Mouse (Mus musculus): Measurements from ENCODE around the gene Dnm1l. TPM values are rescaled to one million over a fixed set of nuclear protein-coding genes. Genes with fewer than 3 reads are reported as not detected.
"Not testable (repeated sequence)": the region's sequence is repeated elsewhere in the genome, so short reads cannot be mapped to it uniquely, and the experiment has no call there.

Dnm1l gene
- polyA plus RNA-seq (2014; fragmentation: Nextera tagmentation; extraction: Ambion mirVana), result 69.0 and 76.3 TPM in 2 replicates

DNA sequence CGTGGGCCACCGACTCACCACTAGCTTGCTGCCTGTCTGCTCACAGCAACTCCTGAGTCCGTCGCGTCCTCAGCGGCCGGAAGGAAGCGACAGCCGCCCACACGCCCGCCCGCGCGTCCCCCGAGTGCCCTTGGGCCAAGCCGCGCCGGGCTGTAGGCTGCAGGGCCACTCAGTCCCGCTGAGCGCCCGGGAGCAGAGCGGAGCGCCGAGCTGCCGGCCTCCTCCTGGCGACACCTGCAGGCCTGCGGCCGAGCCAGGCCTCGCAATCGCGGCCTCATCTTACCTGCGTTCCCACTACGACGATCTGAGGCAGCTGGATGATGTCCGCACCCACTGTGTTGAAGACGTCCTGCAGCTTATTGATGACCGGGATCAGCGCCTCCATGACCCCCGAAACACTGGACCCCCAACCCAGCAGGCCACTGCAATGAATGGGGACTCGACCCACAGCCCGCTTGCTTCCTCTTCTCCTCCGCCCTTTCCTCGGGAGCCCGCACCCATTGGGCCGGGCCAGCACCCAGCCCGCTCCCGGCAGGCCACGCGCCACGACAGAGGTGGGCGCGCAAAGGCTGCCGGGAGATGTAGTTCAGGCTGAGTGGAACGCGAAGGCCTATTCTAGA is at the start of gene Dnm1l:
Dnm1l (minus strand) TSS at position 479 of the 620 bp plus-strand sequence.
- DNase-seq (ENCODE audit: low spot score) (peak; percentile 93), ATAC-seq (replicated peaks; ENCODE audit: low FRiP score) (peak; percentile 99)
- H3K36me3 ChIP-seq (ENCODE audit: control insufficient read depth, insufficient read depth, low read length), result no peaks in the 10 kb centered on the region
- peak within 1 kb of the TSS; percentile 86 for H3K9ac ChIP-seq (ENCODE audit: low read length)
- peak within 1 kb of the TSS; percentile 82 for H3K27ac ChIP-seq (ENCODE audit: low read depth, low read length)
- no peaks in the 10 kb centered on the region for H3K9me3 ChIP-seq (ENCODE audit: control insufficient read depth, low read length)
- peak within 1 kb of the TSS; percentile 55 for H3K4me2 ChIP-seq (ENCODE audit: low read depth, low read length, severe bottlenecking)
- peak within 1 kb of the TSS; percentile 91 for H3K4me3 ChIP-seq (ENCODE audit: low read depth, low read length)
- no peaks in the 10 kb centered on the region for H3K27me3 ChIP-seq (ENCODE audit: control insufficient read depth, insufficient read depth, low read length)
- under 1% methylated on average over 55 of the region's 55 CpGs for WGBS
- no peaks in the 10 kb centered on the region; the same call in 1 of the 2 replicates for H3K4me1 ChIP-seq (replicated peaks; ENCODE audit: control insufficient read depth, insufficient read depth, low read length)

GRCm38 (mm10) chr16:16367217-16367616 is 8.5 kb upstream of the Dnm1l start:
- H3K27ac ChIP-seq (ENCODE audit: low read depth, low read length); H3K27me3 ChIP-seq (ENCODE audit: control insufficient read depth, insufficient read depth, low read length); H3K4me1 ChIP-seq (replicated peaks; ENCODE audit: control insufficient read depth, insufficient read depth, low read length); H3K9ac ChIP-seq (ENCODE audit: low read length); H3K9me3 ChIP-seq (ENCODE audit: control insufficient read depth, low read length); H3K4me3 ChIP-seq (ENCODE audit: low read depth, low read length); H3K36me3 ChIP-seq (ENCODE audit: control insufficient read depth, insufficient read depth, low read length); DNase-seq (ENCODE audit: low spot score); H3K4me2 ChIP-seq (ENCODE audit: low read depth, low read length, severe bottlenecking); ATAC-seq (replicated peaks; ENCODE audit: low FRiP score): not testable (repeated sequence)
- WGBS, result 75% methylated on average over 8 of the region's 9 CpGs

GRCm38 (mm10) chr16:16359101-16359482 is 333 bp upstream of the Dnm1l start:
- Histone ChIP-seq H3K4me2 (ENCODE audit: low read depth, low read length, severe bottlenecking) (peak overlapping the region; percentile 29; the same call in 1 of the 2 replicates), H3K4me3 (ENCODE audit: low read depth, low read length) (peak overlapping the region; percentile 91)
- ATAC-seq (replicated peaks; ENCODE audit: low FRiP score); DNase-seq (ENCODE audit: low spot score); H3K9me3 ChIP-seq (ENCODE audit: control insufficient read depth, low read length); H3K4me1 ChIP-seq (replicated peaks; ENCODE audit: control insufficient read depth, insufficient read depth, low read length); H3K27ac ChIP-seq (ENCODE audit: low read depth, low read length); H3K9ac ChIP-seq (ENCODE audit: low read length); H3K27me3 ChIP-seq (ENCODE audit: control insufficient read depth, insufficient read depth, low read length); H3K36me3 ChIP-seq (ENCODE audit: control insufficient read depth, insufficient read depth, low read length): not testable (repeated sequence)
- 58% methylated on average over 9 of the region's 9 CpGs for WGBS

DNA sequence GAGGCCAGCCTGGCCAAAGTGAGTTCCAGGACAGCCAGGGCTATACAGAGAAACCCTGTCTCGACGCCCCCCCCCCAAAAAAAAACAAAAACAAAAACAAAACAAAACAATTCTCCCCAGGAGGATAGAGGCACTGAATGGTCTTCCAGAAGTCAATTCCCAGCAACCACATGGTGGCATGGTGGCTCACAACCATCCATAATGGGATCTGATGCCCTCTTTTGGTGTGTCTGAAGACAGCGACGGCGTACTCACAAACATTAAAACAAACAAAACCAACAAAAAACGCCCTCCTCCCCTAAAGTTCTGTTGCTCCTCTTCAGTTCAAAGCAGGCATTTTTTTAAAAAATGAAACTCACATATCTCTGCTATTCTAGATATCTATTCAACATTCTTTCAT is 851 bp downstream of the Dnm1l start:
- no peaks in the 10 kb centered on the region; the same call in 1 of the 2 replicates for H3K9me3 ChIP-seq (ENCODE audit: control insufficient read depth, low read length)
- H3K36me3 ChIP-seq (ENCODE audit: control insufficient read depth, insufficient read depth, low read length), result no peaks in the 10 kb centered on the region; the same call in 1 of the 2 replicates
- no peak for ATAC-seq (replicated peaks; ENCODE audit: low FRiP score)
- H3K27ac ChIP-seq (ENCODE audit: low read depth, low read length), result no peak overlapping the region
- peak overlapping the region; percentile 55 for H3K4me2 ChIP-seq (ENCODE audit: low read depth, low read length, severe bottlenecking)
- DNase-seq (ENCODE audit: low spot score), result no peak
- peak overlapping the region; percentile 86 for H3K9ac ChIP-seq (ENCODE audit: low read length)
- WGBS, result 6% methylated on average over 6 of the region's 6 CpGs
- H3K4me1 ChIP-seq (replicated peaks; ENCODE audit: control insufficient read depth, insufficient read depth, low read length), result no peaks in the 10 kb centered on the region; the same call in 1 of the 2 replicates
- peak overlapping the region; percentile 91 for H3K4me3 ChIP-seq (ENCODE audit: low read depth, low read length)
- H3K27me3 ChIP-seq (ENCODE audit: control insufficient read depth, insufficient read depth, low read length), result no peaks in the 10 kb centered on the region

- no peak overlapping the region for H3K27ac ChIP-seq (ENCODE audit: low read depth, low read length)
- DNase-seq (ENCODE audit: low spot score) (no peak), ATAC-seq (replicated peaks; ENCODE audit: low FRiP score) (no peak)
- no peak overlapping the region for H3K4me3 ChIP-seq (ENCODE audit: low read depth, low read length)
- H3K4me2 ChIP-seq (ENCODE audit: low read depth, low read length, severe bottlenecking), result no peak overlapping the region
- H3K4me1 ChIP-seq (replicated peaks; ENCODE audit: control insufficient read depth, insufficient read depth, low read length), result no peaks in the 10 kb centered on the region
- 91% methylated on average over 5 of the region's 5 CpGs for WGBS
- no peaks in the 10 kb centered on the region for H3K27me3 ChIP-seq (ENCODE audit: control insufficient read depth, insufficient read depth, low read length)
- H3K9ac ChIP-seq (ENCODE audit: low read length), result no peak overlapping the region
- no peaks in the 10 kb centered on the region for H3K36me3 ChIP-seq (ENCODE audit: control insufficient read depth, insufficient read depth, low read length)
- H3K9me3 ChIP-seq (ENCODE audit: control insufficient read depth, low read length), result no peaks in the 10 kb centered on the region
Measured at GRCm38 (mm10) chr16:16346420-16346819, 12.3 kb downstream of the Dnm1l start.

DNA sequence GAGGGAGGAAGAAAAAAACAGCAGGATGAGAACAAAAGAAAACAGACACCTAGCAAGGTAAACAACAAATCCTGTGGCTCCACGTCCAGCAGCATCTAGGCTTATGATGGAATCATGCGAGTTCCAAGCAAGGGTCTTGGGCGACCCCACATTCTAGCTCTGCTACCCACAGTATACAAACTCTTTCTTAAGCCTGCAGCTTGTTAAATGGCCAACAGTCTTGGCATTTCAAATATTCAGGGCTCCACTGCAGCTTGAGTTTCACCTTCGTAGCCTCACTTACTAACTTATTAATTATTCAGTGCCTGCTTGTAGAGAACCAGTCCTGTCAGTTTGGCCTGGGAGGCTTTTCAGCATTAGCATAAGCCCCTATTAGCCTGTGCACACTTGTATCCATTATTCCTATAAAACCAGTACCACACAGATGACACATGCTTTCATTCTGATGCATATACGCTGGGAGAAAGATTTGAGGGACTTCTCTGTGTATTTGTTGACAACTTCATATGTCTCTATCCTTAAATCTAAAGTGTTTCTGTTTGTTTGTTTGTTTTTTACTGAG is 32.9 kb downstream of the Dnm1l start:
- Histone ChIP-seq H3K4me3 (ENCODE audit: low read depth, low read length) (no peak overlapping the region), H3K4me1 (replicated peaks; ENCODE audit: control insufficient read depth, insufficient read depth, low read length) (no peaks in the 10 kb centered on the region), H3K27ac (ENCODE audit: low read depth, low read length) (no peak overlapping the region), H3K27me3 (ENCODE audit: control insufficient read depth, insufficient read depth, low read length) (no peaks in the 10 kb centered on the region), H3K9me3 (ENCODE audit: control insufficient read depth, low read length) (no peaks in the 10 kb centered on the region), H3K9ac (ENCODE audit: low read length) (no peak overlapping the region), H3K4me2 (ENCODE audit: low read depth, low read length, severe bottlenecking) (no peak overlapping the region), H3K36me3 (ENCODE audit: control insufficient read depth, insufficient read depth, low read length) (peaks cover 2% of the 10 kb centered on the region; the same call in 1 of the 2 replicates)
- ATAC-seq (replicated peaks; ENCODE audit: low FRiP score) (no peak), DNase-seq (ENCODE audit: low spot score) (no peak)
- WGBS, result 83% methylated on average over 5 of the region's 5 CpGs

GRCm38 (mm10) chr16:16311319-16311718 is 47.4 kb downstream of the Dnm1l start:
- WGBS, result 89% methylated on average over 5 of the region's 5 CpGs
- H3K4me2 ChIP-seq (ENCODE audit: low read depth, low read length, severe bottlenecking), result no peak overlapping the region
- ATAC-seq (replicated peaks; ENCODE audit: low FRiP score) (no peak), DNase-seq (ENCODE audit: low spot score) (no peak)
- no peaks in the 10 kb centered on the region for H3K27me3 ChIP-seq (ENCODE audit: control insufficient read depth, insufficient read depth, low read length)
- H3K9me3 ChIP-seq (ENCODE audit: control insufficient read depth, low read length), result no peaks in the 10 kb centered on the region
- no peak overlapping the region for H3K27ac ChIP-seq (ENCODE audit: low read depth, low read length)
- peaks cover 4% of the 10 kb centered on the region for H3K36me3 ChIP-seq (ENCODE audit: control insufficient read depth, insufficient read depth, low read length)
- no peaks in the 10 kb centered on the region for H3K4me1 ChIP-seq (replicated peaks; ENCODE audit: control insufficient read depth, insufficient read depth, low read length)
- H3K4me3 ChIP-seq (ENCODE audit: low read depth, low read length), result no peak overlapping the region
- H3K9ac ChIP-seq (ENCODE audit: low read length), result no peak overlapping the region

DNA sequence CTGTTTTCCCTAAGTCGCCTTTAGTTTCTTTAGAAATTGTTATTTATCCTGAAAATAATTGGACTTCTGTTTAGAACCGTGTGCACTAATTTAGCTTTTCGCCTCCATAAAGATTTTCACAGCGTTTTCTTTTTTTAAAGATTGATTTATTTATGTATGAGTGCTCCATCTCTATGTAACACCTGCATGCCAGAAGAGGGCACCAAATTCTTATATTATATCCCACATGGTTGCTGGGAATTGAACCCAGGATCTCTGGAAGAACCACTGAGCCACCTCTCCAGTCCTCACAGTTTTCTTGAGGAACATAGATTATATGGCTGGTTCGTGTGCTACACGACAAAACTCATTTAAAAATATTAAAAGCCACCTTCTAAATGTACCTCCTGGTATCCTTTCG is 54.9 kb downstream of the Dnm1l start:
- no peak for DNase-seq (ENCODE audit: low spot score)
- 21% methylated on average over 7 of the region's 7 CpGs for WGBS
- Histone ChIP-seq H3K4me3 (ENCODE audit: low read depth, low read length) (peak overlapping the region; percentile 92), H3K9ac (ENCODE audit: low read length) (peak overlapping the region; percentile 95), H3K36me3 (ENCODE audit: control insufficient read depth, insufficient read depth, low read length) (peaks cover 3% of the 10 kb centered on the region), H3K4me2 (ENCODE audit: low read depth, low read length, severe bottlenecking) (peak overlapping the region; percentile 73), H3K4me1 (replicated peaks; ENCODE audit: control insufficient read depth, insufficient read depth, low read length) (peaks cover 5% of the 10 kb centered on the region; the same call in 1 of the 2 replicates), H3K9me3 (ENCODE audit: control insufficient read depth, low read length) (no peaks in the 10 kb centered on the region), H3K27ac (ENCODE audit: low read depth, low read length) (no peak overlapping the region; the same call in 1 of the 2 replicates), H3K27me3 (ENCODE audit: control insufficient read depth, insufficient read depth, low read length) (no peaks in the 10 kb centered on the region)
- ATAC-seq (replicated peaks; ENCODE audit: low FRiP score), result no peak
